Mouse (Mus musculus): ENCODE results near the gene 2610528J11Rik. TPM values are rescaled to one million over a fixed set of nuclear protein-coding genes. Genes with fewer than 3 reads are reported as not detected.

Gene 2610528J11Rik
- polyA plus RNA-seq, 1 experiment from 2014 or later: 3.1 TPM

DNA sequence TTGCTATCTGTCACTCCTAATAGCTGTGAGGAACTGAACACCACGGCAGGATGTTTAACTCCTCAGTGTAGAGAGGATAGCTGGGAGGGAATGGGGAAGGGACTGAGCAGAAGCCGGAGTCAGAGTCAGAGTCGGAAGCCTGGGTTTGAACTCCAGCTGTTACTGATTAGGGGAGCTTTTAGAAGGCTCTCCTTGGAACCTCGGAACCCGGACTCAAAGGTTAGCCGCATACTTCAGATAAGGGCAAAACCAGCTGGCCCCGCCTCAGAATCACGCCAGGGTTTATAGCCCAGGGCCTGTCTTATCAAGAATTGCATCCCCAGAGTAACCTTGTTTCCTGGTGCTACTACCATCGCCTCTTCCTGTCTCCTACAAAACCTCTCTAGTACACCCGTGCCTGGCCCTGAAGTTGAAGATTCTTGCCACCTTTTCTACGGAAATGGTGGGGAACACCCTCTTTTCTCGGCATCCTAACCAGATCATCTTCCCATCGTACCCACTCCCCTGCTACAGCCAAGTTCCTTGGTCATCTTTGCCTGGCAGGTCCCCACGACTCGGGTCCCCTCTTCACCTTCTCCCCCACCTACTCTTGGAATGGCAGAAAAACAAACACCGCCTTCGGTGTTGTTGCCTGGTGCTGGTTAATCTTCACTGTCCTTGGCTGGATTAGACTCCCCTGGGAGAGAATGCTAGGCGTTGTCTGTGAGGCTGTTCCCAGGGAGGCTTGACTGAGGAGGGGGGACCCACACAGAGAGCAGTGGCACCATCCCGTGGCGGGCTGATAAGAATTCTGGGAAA, 9.9 kb upstream of the 2610528J11Rik start:
- H3K4me1 ChIP-seq (ENCODE audit: control insufficient read depth, insufficient read depth, low read length): no peaks in the 10 kb centered on the region; the same call in 1 of the 2 replicates
- DNase-seq (ENCODE audit: low spot score): peak; percentile 78
- H3K36me3 ChIP-seq (replicated peaks; ENCODE audit: control insufficient read depth, insufficient read depth, low read depth, low read length): no peaks in the 10 kb centered on the region
- no peak overlapping the region for H3K27ac ChIP-seq (replicated peaks; ENCODE audit: low read depth, low read length)
- no peaks in the 10 kb centered on the region for H3K27me3 ChIP-seq (ENCODE audit: control insufficient read depth, insufficient read depth, low read length)
- ATAC-seq (replicated peaks; ENCODE audit: insufficient number of reproducible peaks, low FRiP score, low TSS enrichment, low read depth): 0 out of 2 replicates have a peak, but pooled peaks have one; percentile 61
- H3K9me3 ChIP-seq (replicated peaks; ENCODE audit: control insufficient read depth, low read length): no peaks in the 10 kb centered on the region
- no peak overlapping the region for H3K4me2 ChIP-seq (ENCODE audit: low read depth, low read length)
- H3K4me3 ChIP-seq (ENCODE audit: low read depth, low read length): no peak overlapping the region
- 13% methylated on average over 20 of the region's 20 CpGs for WGBS
- no peak overlapping the region for H3K9ac ChIP-seq (replicated peaks; ENCODE audit: low read length)

DNA sequence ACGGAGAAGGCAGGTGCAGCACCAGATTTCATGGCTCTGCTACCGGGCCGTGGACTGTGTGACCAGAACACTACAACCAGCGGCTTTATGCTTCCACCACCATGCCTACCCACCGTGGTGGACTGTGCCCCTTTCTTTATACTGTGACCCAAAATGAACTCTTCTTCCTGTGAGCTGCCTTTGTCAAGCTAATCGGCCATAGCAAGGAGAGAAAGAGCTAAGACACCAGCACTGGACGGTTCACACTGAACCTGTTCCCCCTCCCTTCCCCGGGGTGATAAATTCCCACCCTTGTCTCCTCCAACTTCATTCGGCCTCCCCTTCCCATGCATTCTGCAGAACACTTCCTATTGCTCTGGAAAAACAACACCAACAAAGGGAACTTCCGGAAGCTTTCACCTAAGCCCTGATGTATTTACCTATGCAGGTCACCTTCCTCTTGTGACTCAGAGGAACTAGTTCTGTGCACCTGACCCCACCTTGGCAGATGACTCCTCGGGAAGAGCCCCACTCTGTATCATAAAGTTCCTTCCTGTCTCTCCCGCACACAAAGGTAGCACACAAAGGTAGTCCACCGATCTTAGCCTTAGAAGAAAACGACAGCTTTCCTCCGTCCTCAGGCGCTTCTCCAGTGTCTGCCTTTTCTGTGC, 9.2 kb upstream of the 2610528J11Rik start:
- no peaks in the 10 kb centered on the region; the same call in 1 of the 2 replicates for H3K4me1 ChIP-seq (ENCODE audit: control insufficient read depth, insufficient read depth, low read length)
- no peaks in the 10 kb centered on the region for H3K9me3 ChIP-seq (replicated peaks; ENCODE audit: control insufficient read depth, low read length)
- no peak for DNase-seq (ENCODE audit: low spot score)
- H3K4me3 ChIP-seq (ENCODE audit: low read depth, low read length): no peak overlapping the region
- 34% methylated on average over 16 of the region's 16 CpGs for WGBS
- ATAC-seq (replicated peaks; ENCODE audit: insufficient number of reproducible peaks, low FRiP score, low TSS enrichment, low read depth): no peak
- H3K27me3 ChIP-seq (ENCODE audit: control insufficient read depth, insufficient read depth, low read length): no peaks in the 10 kb centered on the region
- H3K4me2 ChIP-seq (ENCODE audit: low read depth, low read length): no peak overlapping the region
- no peak overlapping the region for H3K9ac ChIP-seq (replicated peaks; ENCODE audit: low read length)
- no peaks in the 10 kb centered on the region for H3K36me3 ChIP-seq (replicated peaks; ENCODE audit: control insufficient read depth, insufficient read depth, low read depth, low read length)
- H3K27ac ChIP-seq (replicated peaks; ENCODE audit: low read depth, low read length): no peak overlapping the region

DNA sequence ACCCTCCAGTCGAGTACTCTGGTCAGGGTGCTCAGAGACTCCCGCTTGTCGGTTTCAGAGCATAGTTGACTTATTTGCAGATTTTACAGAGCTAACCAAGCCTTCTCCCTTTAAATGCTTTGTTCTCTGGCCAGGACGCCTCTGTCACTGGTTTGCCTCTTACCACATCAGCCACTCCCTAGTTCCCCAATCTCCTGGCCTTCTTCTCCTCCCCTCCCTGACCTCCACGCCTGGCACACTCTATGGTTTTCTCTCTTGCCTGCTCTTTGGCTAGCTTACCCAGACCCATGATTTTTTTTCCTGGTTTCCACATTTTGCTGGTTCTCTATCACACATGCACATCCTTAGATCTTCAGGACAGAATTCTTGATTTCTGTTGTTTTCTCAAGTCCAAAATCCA, 8.6 kb upstream of the 2610528J11Rik start:
- WGBS: 57% methylated on average over 5 of the region's 5 CpGs

DNA sequence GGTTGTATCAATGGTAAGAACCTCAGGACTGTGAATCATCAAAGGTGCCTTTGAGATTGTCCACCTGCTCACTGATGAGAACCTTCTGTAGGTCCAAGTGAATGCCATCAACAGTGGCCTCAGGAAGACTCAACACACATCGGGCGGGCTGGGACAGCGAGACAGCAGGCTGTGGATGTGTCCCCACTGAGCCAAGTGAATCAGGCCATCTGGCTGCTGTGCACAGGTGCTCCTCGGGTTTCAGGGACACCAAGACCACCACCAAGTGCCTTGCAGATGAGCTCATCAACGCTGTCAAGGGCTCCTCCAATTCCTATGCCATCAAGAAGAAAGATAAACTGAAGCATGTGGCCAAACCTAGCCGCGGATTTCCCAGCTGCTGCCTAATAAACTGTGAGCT, 4.6 kb upstream of the 2610528J11Rik start:
- Histone ChIP-seq H3K9ac (replicated peaks; ENCODE audit: low read length) (no peak overlapping the region), H3K27ac (replicated peaks; ENCODE audit: low read depth, low read length) (no peak overlapping the region), H3K4me1 (ENCODE audit: control insufficient read depth, insufficient read depth, low read length) (no peaks in the 10 kb centered on the region), H3K9me3 (replicated peaks; ENCODE audit: control insufficient read depth, low read length) (no peaks in the 10 kb centered on the region), H3K27me3 (ENCODE audit: control insufficient read depth, insufficient read depth, low read length) (no peaks in the 10 kb centered on the region), H3K36me3 (replicated peaks; ENCODE audit: control insufficient read depth, insufficient read depth, low read depth, low read length) (no peaks in the 10 kb centered on the region), H3K4me2 (ENCODE audit: low read depth, low read length) (no peak overlapping the region), H3K4me3 (ENCODE audit: low read depth, low read length) (no peak overlapping the region)
- DNase-seq (ENCODE audit: low spot score): no peak
- no peak for ATAC-seq (replicated peaks; ENCODE audit: insufficient number of reproducible peaks, low FRiP score, low TSS enrichment, low read depth)
- WGBS: 88% methylated on average over 7 of the region's 7 CpGs

More for the DNA sequence above, 8.6 kb upstream of the 2610528J11Rik start:
- no peaks in the 10 kb centered on the region; the same call in 1 of the 2 replicates for H3K4me1 ChIP-seq (ENCODE audit: control insufficient read depth, insufficient read depth, low read length)
- DNase-seq (ENCODE audit: low spot score): no peak
- H3K9me3 ChIP-seq (replicated peaks; ENCODE audit: control insufficient read depth, low read length): no peaks in the 10 kb centered on the region
- H3K27ac ChIP-seq (replicated peaks; ENCODE audit: low read depth, low read length): no peak overlapping the region
- H3K4me3 ChIP-seq (ENCODE audit: low read depth, low read length): no peak overlapping the region
- H3K27me3 ChIP-seq (ENCODE audit: control insufficient read depth, insufficient read depth, low read length): no peaks in the 10 kb centered on the region
- no peaks in the 10 kb centered on the region for H3K36me3 ChIP-seq (replicated peaks; ENCODE audit: control insufficient read depth, insufficient read depth, low read depth, low read length)
- no peak overlapping the region for H3K4me2 ChIP-seq (ENCODE audit: low read depth, low read length)
- no peak overlapping the region for H3K9ac ChIP-seq (replicated peaks; ENCODE audit: low read length)
- ATAC-seq (replicated peaks; ENCODE audit: insufficient number of reproducible peaks, low FRiP score, low TSS enrichment, low read depth): no peak

DNA sequence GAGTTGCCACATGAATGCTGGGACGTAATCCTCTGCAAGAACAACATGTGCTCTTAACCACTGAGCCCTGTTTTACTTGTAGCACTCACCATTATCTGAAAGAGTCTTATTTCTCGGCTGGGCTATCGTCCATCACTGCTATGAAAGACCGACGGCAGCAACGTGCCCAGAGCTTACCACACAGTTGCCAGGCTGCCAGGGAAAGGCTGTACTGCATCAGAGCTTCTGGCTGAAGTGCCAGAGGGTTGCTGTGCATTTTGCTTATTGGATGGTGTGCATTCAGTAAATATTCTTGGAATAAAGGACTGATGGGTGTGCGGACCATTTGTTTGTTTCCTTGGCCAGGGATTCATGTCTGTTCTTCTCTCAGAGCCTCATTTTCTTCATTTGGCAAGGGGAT, 2.8 kb upstream of the 2610528J11Rik start:
- Histone ChIP-seq H3K4me3 (ENCODE audit: low read depth, low read length) (no peak overlapping the region), H3K27ac (replicated peaks; ENCODE audit: low read depth, low read length) (no peak overlapping the region), H3K4me1 (ENCODE audit: control insufficient read depth, insufficient read depth, low read length) (no peaks in the 10 kb centered on the region), H3K9me3 (replicated peaks; ENCODE audit: control insufficient read depth, low read length) (no peaks in the 10 kb centered on the region), H3K36me3 (replicated peaks; ENCODE audit: control insufficient read depth, insufficient read depth, low read depth, low read length) (no peaks in the 10 kb centered on the region), H3K27me3 (ENCODE audit: control insufficient read depth, insufficient read depth, low read length) (no peaks in the 10 kb centered on the region), H3K9ac (replicated peaks; ENCODE audit: low read length) (no peak overlapping the region), H3K4me2 (ENCODE audit: low read depth, low read length) (no peak overlapping the region)
- ATAC-seq (replicated peaks; ENCODE audit: insufficient number of reproducible peaks, low FRiP score, low TSS enrichment, low read depth): no peak
- WGBS: 80% methylated on average over 7 of the region's 7 CpGs
- no peak for DNase-seq (ENCODE audit: low spot score)

DNA sequence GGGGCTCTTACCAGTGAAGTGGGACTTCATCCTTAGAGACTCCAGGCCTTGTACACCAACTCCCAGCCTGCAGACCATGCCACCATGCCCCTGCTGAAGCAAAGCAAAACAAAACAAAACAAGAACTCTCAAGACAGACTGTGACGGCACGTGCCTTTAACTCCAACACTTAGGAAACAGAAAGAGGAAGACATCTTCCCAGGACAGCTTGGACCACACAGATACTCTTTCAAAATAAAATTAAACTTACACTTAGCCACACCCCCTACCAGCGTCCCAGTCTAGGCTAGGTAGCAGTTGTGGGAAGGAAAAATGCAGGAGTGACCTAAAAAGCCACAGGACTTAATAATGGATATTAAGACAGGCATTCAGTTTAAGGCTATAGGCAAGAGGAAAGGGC, 1.0 kb upstream of the 2610528J11Rik start:
- Histone ChIP-seq H3K27ac (replicated peaks; ENCODE audit: low read depth, low read length) (no peak overlapping the region), H3K36me3 (replicated peaks; ENCODE audit: control insufficient read depth, insufficient read depth, low read depth, low read length) (no peaks in the 10 kb centered on the region), H3K4me2 (ENCODE audit: low read depth, low read length) (no peak overlapping the region), H3K4me1 (ENCODE audit: control insufficient read depth, insufficient read depth, low read length) (no peaks in the 10 kb centered on the region), H3K9me3 (replicated peaks; ENCODE audit: control insufficient read depth, low read length) (no peaks in the 10 kb centered on the region), H3K27me3 (ENCODE audit: control insufficient read depth, insufficient read depth, low read length) (no peaks in the 10 kb centered on the region), H3K4me3 (ENCODE audit: low read depth, low read length) (no peak overlapping the region), H3K9ac (replicated peaks; ENCODE audit: low read length) (no peak overlapping the region)
- no peak for ATAC-seq (replicated peaks; ENCODE audit: insufficient number of reproducible peaks, low FRiP score, low TSS enrichment, low read depth)
- 71% methylated on average over 3 of the region's 3 CpGs for WGBS
- DNase-seq (ENCODE audit: low spot score): no peak

DNA sequence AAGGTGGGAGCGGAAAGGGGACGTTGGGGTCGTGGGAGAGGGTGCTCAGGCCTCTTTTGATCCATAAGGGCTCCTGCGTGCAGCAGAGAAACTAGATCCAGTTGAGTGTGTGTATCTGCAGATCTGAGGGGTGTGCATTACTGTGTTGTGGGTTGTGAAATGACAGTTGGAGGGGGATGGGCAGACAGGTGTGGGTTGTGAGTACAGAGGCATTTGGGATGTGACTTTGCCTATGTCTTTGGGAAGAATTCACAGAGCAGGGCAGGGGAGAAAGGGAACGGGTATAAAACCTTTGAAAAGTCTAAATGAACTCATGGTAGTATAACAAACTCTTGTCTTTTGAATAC, 509 bp downstream of the 2610528J11Rik start:
- H3K27ac ChIP-seq (replicated peaks; ENCODE audit: low read depth, low read length): no peak overlapping the region

DNA sequence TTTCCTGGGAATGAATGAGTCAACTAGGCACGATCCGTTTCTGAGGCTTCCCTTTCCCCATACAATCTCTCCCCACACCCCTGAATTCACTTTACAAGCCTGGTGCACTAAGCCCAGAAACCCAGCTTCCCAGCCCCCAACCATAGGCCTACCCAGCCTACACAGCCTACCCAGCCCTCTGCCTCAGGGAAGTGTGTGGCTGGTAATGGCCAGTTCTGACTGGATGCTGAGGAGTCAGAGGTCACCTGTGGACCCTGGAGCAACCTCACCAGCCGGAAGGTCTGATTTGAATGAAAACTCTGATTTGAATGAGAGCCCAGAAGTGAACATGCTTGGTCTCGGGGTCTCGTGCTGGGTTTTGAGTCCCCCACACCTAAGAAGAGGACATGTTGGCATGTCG, 921 bp downstream of the 2610528J11Rik start:
- Histone ChIP-seq H3K27ac (replicated peaks; ENCODE audit: low read depth, low read length) (no peak overlapping the region), H3K9ac (replicated peaks; ENCODE audit: low read length) (no peak overlapping the region), H3K4me3 (ENCODE audit: low read depth, low read length) (no peak overlapping the region), H3K9me3 (replicated peaks; ENCODE audit: control insufficient read depth, low read length) (no peaks in the 10 kb centered on the region), H3K4me1 (ENCODE audit: control insufficient read depth, insufficient read depth, low read length) (no peaks in the 10 kb centered on the region), H3K27me3 (ENCODE audit: control insufficient read depth, insufficient read depth, low read length) (no peaks in the 10 kb centered on the region), H3K36me3 (replicated peaks; ENCODE audit: control insufficient read depth, insufficient read depth, low read depth, low read length) (no peaks in the 10 kb centered on the region), H3K4me2 (ENCODE audit: low read depth, low read length) (no peak overlapping the region)
- WGBS: 76% methylated on average over 6 of the region's 6 CpGs
- DNase-seq (ENCODE audit: low spot score) (no peak), ATAC-seq (replicated peaks; ENCODE audit: insufficient number of reproducible peaks, low FRiP score, low TSS enrichment, low read depth) (no peak)

More for the DNA sequence above, 509 bp downstream of the 2610528J11Rik start:
- no peak overlapping the region for H3K9ac ChIP-seq (replicated peaks; ENCODE audit: low read length)
- DNase-seq (ENCODE audit: low spot score): no peak
- 0 out of 2 replicates have a peak overlapping the region, but pooled peaks have one; percentile 5 for H3K4me3 ChIP-seq (ENCODE audit: low read depth, low read length)
- 39% methylated on average over 5 of the region's 5 CpGs for WGBS
- H3K4me1 ChIP-seq (ENCODE audit: control insufficient read depth, insufficient read depth, low read length): no peaks in the 10 kb centered on the region
- H3K36me3 ChIP-seq (replicated peaks; ENCODE audit: control insufficient read depth, insufficient read depth, low read depth, low read length): no peaks in the 10 kb centered on the region
- no peak overlapping the region for H3K4me2 ChIP-seq (ENCODE audit: low read depth, low read length)
- ATAC-seq (replicated peaks; ENCODE audit: insufficient number of reproducible peaks, low FRiP score, low TSS enrichment, low read depth): no peak
- no peaks in the 10 kb centered on the region for H3K27me3 ChIP-seq (ENCODE audit: control insufficient read depth, insufficient read depth, low read length)
- no peaks in the 10 kb centered on the region for H3K9me3 ChIP-seq (replicated peaks; ENCODE audit: control insufficient read depth, low read length)

Measured in embryonic facial prominence, embryonic 11.5 days (tissue).